Mouse (Mus musculus): ENCODE measurements at regions not wholly inside any gene's neighbourhood (a gene's known extent, or its start where the extent isn't known, plus 50 kb on each side); places are given as distances from the start of the nearest gene placed in this dataset.

- no peak for DNase-seq (ENCODE audit: low spot score)
These were observed 211.4 kb downstream of the Mreg start for GRCm38 (mm10) chr1:72000741-72001140.

GRCm38 (mm10) chr1:71996828-71997227 is 215.3 kb downstream of the Mreg start:
- no peak for DNase-seq (ENCODE audit: low spot score)

GRCm38 (mm10) chr1:71996234-71996619 is 215.9 kb downstream of the Mreg start:
- DNase-seq (ENCODE audit: low spot score) = no peak

- DNase-seq (ENCODE audit: low spot score) = no peak
These were observed 216.4 kb downstream of the Mreg start for GRCm38 (mm10) chr1:71995573-71996233.

GRCm38 (mm10) chr1:71990936-71991335 is 221.2 kb downstream of the Mreg start:
- no peak for DNase-seq (ENCODE audit: low spot score)

GRCm38 (mm10) chr1:71988086-71988485 is 224.0 kb downstream of the Mreg start:
- DNase-seq (ENCODE audit: low spot score) = no peak

- no peak for DNase-seq (ENCODE audit: low spot score)
These were observed 226.1 kb downstream of the Mreg start for GRCm38 (mm10) chr1:71986047-71986446.

GRCm38 (mm10) chr1:71983786-71984185 is 228.3 kb downstream of the Mreg start:
- DNase-seq (ENCODE audit: low spot score) = no peak

- DNase-seq (ENCODE audit: low spot score) = no peak
These were observed 229.5 kb downstream of the Mreg start for GRCm38 (mm10) chr1:71982423-71983262.

GRCm38 (mm10) chr1:71980624-71981023 is 231.5 kb downstream of the Mreg start:
- no peak for DNase-seq (ENCODE audit: low spot score)

GRCm38 (mm10) chr1:71979261-71979660 is 232.8 kb downstream of the Mreg start:
- DNase-seq (ENCODE audit: low spot score) = no peak

GRCm38 (mm10) chr1:71977361-71977760 is 234.7 kb downstream of the Mreg start:
- no peak for DNase-seq (ENCODE audit: low spot score)

GRCm38 (mm10) chr1:71974715-71975114 is 237.4 kb downstream of the Mreg start:
- no peak for DNase-seq (ENCODE audit: low spot score)

GRCm38 (mm10) chr1:71971943-71972342 is 240.2 kb downstream of the Mreg start:
- DNase-seq (ENCODE audit: low spot score) = peak; percentile 46

- peak; percentile 21 for DNase-seq (ENCODE audit: low spot score)
These were observed 241.3 kb downstream of the Mreg start for GRCm38 (mm10) chr1:71970771-71971170.

- peak; percentile 13 for DNase-seq (ENCODE audit: low spot score)
These were observed 244.5 kb downstream of the Mreg start for GRCm38 (mm10) chr1:71967574-71968104.

- no peak for DNase-seq (ENCODE audit: low spot score)
These were observed 247.5 kb downstream of the Mreg start for GRCm38 (mm10) chr1:71964450-71965126.

- DNase-seq (ENCODE audit: low spot score) = no peak
These were observed 255.2 kb downstream of the Mreg start for GRCm38 (mm10) chr1:71956940-71957339.

- no peak for DNase-seq (ENCODE audit: low spot score)
These were observed 256.8 kb downstream of the Mreg start for GRCm38 (mm10) chr1:71955331-71955730.

GRCm38 (mm10) chr1:71953292-71953691 is 258.8 kb downstream of the Mreg start:
- no peak for DNase-seq (ENCODE audit: low spot score)

- no peak for DNase-seq (ENCODE audit: low spot score)
These were observed 262.6 kb downstream of the Mreg start for GRCm38 (mm10) chr1:71949549-71949948.

- no peak for DNase-seq (ENCODE audit: low spot score)
These were observed 263.4 kb downstream of the Mreg start for GRCm38 (mm10) chr1:71948686-71949085.

GRCm38 (mm10) chr1:71947506-71947905 is 264.6 kb downstream of the Mreg start:
- no peak for DNase-seq (ENCODE audit: low spot score)

Data from adipocyte (in vitro differentiated cells).